Mouse (Mus musculus): Measurements from ENCODE around the gene Cldn10. TPM values are rescaled to one million over a fixed set of nuclear protein-coding genes. Genes with fewer than 3 reads are reported as not detected.

Gene Cldn10
- polyA plus RNA-seq, 1 experiment from 2014 or later = not detected

GRCm38 (mm10) chr14:118919025-118919424, 131.3 kb downstream of the Cldn10 start:
- 64% methylated on average over 8 of the region's 8 CpGs for WGBS (ENCODE audit: missing documents)
- Histone ChIP-seq H3K27ac (no peak overlapping the region), H3K4me3 (ENCODE audit: inconsistent target) (no peak overlapping the region), H3K36me3 (ENCODE audit: inconsistent target) (no peaks in the 10 kb centered on the region), H3K79me2 (ENCODE audit: inconsistent target) (no peaks in the 10 kb centered on the region)

DNA sequence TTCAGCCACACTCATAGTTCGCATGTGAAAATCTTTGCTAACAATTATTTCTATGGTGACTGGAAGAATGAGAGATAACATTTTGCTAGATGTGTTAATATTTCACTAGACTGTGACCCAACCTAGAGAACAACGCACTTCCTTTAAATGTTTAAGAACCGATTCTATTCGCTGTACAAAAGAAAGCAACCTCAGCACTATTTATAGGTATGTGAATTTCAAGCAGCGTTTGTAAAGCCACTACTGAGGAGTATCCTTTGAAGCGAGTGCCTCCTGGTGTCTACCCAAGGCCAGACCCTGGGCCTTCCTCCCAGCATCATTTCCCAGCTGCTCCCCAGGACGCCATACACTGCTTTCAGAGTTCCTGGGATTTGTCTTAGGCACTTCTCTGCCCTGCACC, 132.9 kb downstream of the Cldn10 start:
- Histone ChIP-seq H3K79me2 (ENCODE audit: inconsistent target) (no peaks in the 10 kb centered on the region), H3K27ac (no peak overlapping the region), H3K4me3 (ENCODE audit: inconsistent target) (no peak overlapping the region), H3K36me3 (ENCODE audit: inconsistent target) (no peaks in the 10 kb centered on the region)
- 82% methylated on average over 7 of the region's 7 CpGs for WGBS (ENCODE audit: missing documents)

DNA sequence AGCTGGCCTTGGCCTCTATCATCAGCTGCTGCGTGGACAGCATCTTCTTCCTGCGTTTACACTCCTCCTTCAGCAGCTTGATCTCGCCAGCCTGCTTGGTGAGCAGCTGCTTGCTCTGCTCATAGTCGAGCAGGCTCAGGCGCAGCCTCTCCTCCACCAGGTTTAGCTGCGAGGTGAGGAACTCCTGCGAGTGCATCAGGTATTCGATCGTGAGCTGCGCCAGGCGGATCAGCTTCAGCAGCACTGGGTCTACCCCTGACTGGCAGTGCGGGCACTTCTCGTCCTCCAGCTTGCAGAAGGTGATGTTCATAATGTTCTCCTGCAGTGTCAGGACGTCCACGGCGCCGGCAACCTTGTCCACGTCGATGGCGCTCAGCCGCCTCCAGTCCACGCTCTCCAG, 134.5 kb downstream of the Cldn10 start:
- Histone ChIP-seq H3K79me2 (ENCODE audit: inconsistent target) (no peaks in the 10 kb centered on the region), H3K4me3 (ENCODE audit: inconsistent target) (no peak overlapping the region), H3K27ac (no peak overlapping the region), H3K36me3 (ENCODE audit: inconsistent target) (no peaks in the 10 kb centered on the region)
- WGBS (ENCODE audit: missing documents) = 52% methylated on average over 22 of the region's 22 CpGs

DNA sequence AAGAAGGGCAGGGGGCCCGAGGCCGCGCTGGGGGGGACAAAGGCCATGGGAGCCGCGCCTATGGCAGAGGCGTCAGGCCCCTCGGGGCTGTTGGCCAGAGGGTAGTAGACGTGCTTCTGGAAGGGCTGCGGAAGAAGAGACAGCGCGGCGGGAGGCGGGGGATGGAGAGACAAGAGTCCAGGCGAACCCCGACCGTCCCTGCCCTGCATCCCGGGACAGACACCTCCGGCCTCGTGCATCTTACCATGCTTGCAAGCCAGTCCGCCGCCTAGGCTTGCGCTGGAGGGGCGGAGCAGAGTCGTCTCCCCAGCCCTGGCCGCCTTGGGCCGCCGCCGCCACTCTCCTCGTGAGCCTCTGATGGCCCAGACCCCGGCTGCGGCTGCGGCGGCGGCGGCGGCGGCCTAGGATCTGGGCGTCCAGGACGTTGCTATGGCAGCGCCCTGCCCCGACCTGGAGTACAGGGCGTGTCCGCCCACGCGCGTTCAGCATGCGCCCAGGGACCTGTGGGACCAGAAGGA, 135.0 kb downstream of the Cldn10 start:
- no peaks in the 10 kb centered on the region for H3K36me3 ChIP-seq (ENCODE audit: inconsistent target)
- WGBS (ENCODE audit: missing documents) = 8% methylated on average over 47 of the region's 47 CpGs
- H3K79me2 ChIP-seq (ENCODE audit: inconsistent target) = no peaks in the 10 kb centered on the region
- no peak overlapping the region for H3K27ac ChIP-seq
- H3K4me3 ChIP-seq (ENCODE audit: inconsistent target) = no peak overlapping the region

Other genes starting within 250 kb of the Cldn10 start
- gene Abcc4, start 81.7 kb upstream of the Cldn10 start, polyA plus RNA-seq (2018) = 7.4 to 10.5 TPM (median 9.2 TPM) in 3 replicates
- gene Dzip1, start 137.6 kb downstream of the Cldn10 start, polyA plus RNA-seq (2018) = 0.09 to 0.10 TPM in 2 of 3 replicates, not detected in the other
- 40.1 to 53.3 TPM (median 47.7 TPM) in 3 replicates for gene Dnajc3, start 150.1 kb downstream of the Cldn10 start, polyA plus RNA-seq (2018)

Data from macrophage (primary cell).